Mouse (Mus musculus) heart, postnatal 0 days (tissue): ENCODE measurements at regions not wholly inside any gene's neighbourhood (a gene's known extent, or its start where the extent isn't known, plus 50 kb on each side); places are given as distances from the start of the nearest gene placed in this dataset.

Experiments
- CTCF ChIP-seq: IDR thresholded peaks from 2 replicates; pipeline ENCODE4 v1.5.1; 2016; ENCODE audit warnings: antibody characterized with exemption, control low read depth, low read depth
- EP300 ChIP-seq: IDR thresholded peaks from 2 replicates; pipeline ENCODE4 v1.6.1; 2016; ENCODE audit warnings: antibody characterized with exemption, low read depth

DNA sequence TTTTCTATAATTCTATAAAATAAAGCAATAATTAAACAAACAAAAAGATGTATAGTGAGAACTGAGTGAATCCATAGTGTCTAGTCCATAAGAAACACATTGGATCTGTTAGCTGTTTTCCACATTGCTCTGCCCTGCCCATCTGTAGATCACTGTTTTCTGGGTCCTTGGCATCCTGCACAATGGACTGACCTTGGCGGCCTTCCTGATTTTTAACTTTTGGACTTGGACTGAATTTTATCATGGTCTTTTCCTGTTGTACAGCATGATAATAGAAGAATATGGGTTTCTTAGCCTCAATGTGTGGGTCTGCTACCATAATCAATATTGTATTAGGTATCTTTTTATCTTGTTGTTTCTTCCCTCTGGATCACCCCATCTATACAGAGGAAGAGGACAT is 456.0 kb downstream of the 1810013L24Rik start:
- no peak for TF ChIP-seq CTCF
- no peak for TF ChIP-seq EP300
